Mouse (Mus musculus): Measurements from ENCODE around the gene Cldn34b2. TPM values are rescaled to one million over a fixed set of nuclear protein-coding genes. Genes with fewer than 3 reads are reported as not detected.
"Not testable (repeated sequence)": the region's sequence is repeated elsewhere in the genome, so short reads cannot be mapped to it uniquely, and the experiment has no call there.

The Cldn34b2 gene
- not detected in 2 replicates for polyA plus RNA-seq (2016; fragmentation: Nextera tagmentation; extraction: Ambion mirVana)

GRCm38 (mm10) chrX:155128312-155128711 is at the start of gene Cldn34b2:
TSS of gene Cldn34b2 (minus strand) at chrX:155128412.
- 76% methylated on average over 3 of the region's 3 CpGs for WGBS
- not testable (repeated sequence) for ATAC-seq (ENCODE audit: low FRiP score); H3K4me2 ChIP-seq (replicated peaks); H3K4me1 ChIP-seq; H3K27ac ChIP-seq; H3K9me3 ChIP-seq (replicated peaks); H3K27me3 ChIP-seq; H3K36me3 ChIP-seq; H3K4me3 ChIP-seq; H3K9ac ChIP-seq

GRCm38 (mm10) chrX:155177640-155178039 is 49.4 kb upstream of the Cldn34b2 start:
- no peaks in the 10 kb centered on the region for H3K9me3 ChIP-seq (replicated peaks)
- 74% methylated on average over 2 of the region's 2 CpGs for WGBS
- no peaks in the 10 kb centered on the region for H3K36me3 ChIP-seq
- H3K4me3 ChIP-seq, result no peak overlapping the region
- H3K27ac ChIP-seq, result no peak overlapping the region
- no peak overlapping the region for H3K9ac ChIP-seq
- no peak for ATAC-seq (ENCODE audit: low FRiP score)
- no peaks in the 10 kb centered on the region for H3K27me3 ChIP-seq
- no peaks in the 10 kb centered on the region for H3K4me1 ChIP-seq
- no peak overlapping the region for H3K4me2 ChIP-seq (replicated peaks)

DNA sequence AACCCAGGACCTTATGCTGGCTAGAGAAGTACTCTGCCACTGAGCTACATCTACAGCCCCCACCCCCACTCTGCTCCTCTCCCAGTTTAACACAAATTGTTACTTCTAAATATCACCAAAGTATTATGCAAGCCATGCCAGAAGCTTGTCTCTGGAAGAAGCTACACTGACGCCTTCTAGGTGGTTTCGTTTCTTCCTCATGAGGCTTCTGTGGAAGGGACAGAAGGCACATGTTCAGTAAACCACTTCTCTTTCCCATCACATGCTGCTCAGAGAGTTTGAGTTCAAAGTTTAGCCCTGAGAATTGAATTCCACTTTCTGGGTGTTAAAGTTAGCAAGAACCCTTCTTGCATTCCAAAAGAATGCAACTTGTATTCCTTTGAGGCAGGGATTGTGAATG is 49.0 kb upstream of the Cldn34b2 start:
- H3K9me3 ChIP-seq (replicated peaks), result no peaks in the 10 kb centered on the region
- no peak overlapping the region for H3K27ac ChIP-seq
- H3K4me2 ChIP-seq (replicated peaks), result no peak overlapping the region
- H3K4me1 ChIP-seq, result no peaks in the 10 kb centered on the region
- no peak overlapping the region for H3K9ac ChIP-seq
- no peaks in the 10 kb centered on the region for H3K27me3 ChIP-seq
- 78% methylated on average over 2 of the region's 2 CpGs for WGBS
- no peak overlapping the region for H3K4me3 ChIP-seq
- ATAC-seq (ENCODE audit: low FRiP score), result no peak
- H3K36me3 ChIP-seq, result no peaks in the 10 kb centered on the region

- ATAC-seq (ENCODE audit: low FRiP score), result no peak
- 82% methylated on average over 4 of the region's 4 CpGs for WGBS
Observed at GRCm38 (mm10) chrX:155175568-155175967, 47.4 kb upstream of the Cldn34b2 start.

GRCm38 (mm10) chrX:155172310-155172709 is 44.1 kb upstream of the Cldn34b2 start:
- no peak overlapping the region for H3K4me3 ChIP-seq
- no peak overlapping the region for H3K9ac ChIP-seq
- H3K36me3 ChIP-seq, result no peaks in the 10 kb centered on the region
- H3K27me3 ChIP-seq, result no peaks in the 10 kb centered on the region
- H3K4me2 ChIP-seq (replicated peaks), result no peak overlapping the region
- H3K9me3 ChIP-seq (replicated peaks), result no peaks in the 10 kb centered on the region
- H3K27ac ChIP-seq, result no peak overlapping the region
- H3K4me1 ChIP-seq, result no peaks in the 10 kb centered on the region
- ATAC-seq (ENCODE audit: low FRiP score), result no peak

More at GRCm38 (mm10) chrX:155175568-155175967, 47.4 kb upstream of the Cldn34b2 start:
- H3K9me3 ChIP-seq (replicated peaks), result no peaks in the 10 kb centered on the region
- no peak overlapping the region for H3K4me2 ChIP-seq (replicated peaks)
- H3K27me3 ChIP-seq, result no peaks in the 10 kb centered on the region
- H3K4me1 ChIP-seq, result no peaks in the 10 kb centered on the region
- no peak overlapping the region for H3K9ac ChIP-seq
- H3K4me3 ChIP-seq, result no peak overlapping the region
- no peak overlapping the region for H3K27ac ChIP-seq
- H3K36me3 ChIP-seq, result no peaks in the 10 kb centered on the region

DNA sequence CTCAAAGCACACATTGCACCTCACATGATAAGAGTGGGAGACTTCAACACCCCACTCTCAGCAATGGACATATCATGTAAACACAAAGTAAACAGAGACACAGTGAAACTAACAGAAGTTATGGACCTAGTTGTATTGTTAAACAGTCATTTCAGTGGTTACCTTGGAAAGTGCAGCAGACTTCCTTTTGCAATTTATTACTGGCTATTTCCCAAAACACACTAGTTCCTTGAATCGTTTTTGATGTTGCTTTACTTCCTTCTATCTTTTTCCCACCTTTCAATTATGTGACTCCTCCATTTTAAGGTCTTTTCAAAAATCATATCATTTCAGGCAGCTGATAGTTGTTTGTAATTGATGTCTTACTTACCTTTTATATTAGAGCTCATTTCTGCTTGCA is 43.5 kb upstream of the Cldn34b2 start:
- Histone ChIP-seq H3K27me3 (no peaks in the 10 kb centered on the region), H3K4me1 (no peaks in the 10 kb centered on the region), H3K36me3 (no peaks in the 10 kb centered on the region), H3K4me2 (replicated peaks) (no peak overlapping the region), H3K4me3 (no peak overlapping the region), H3K27ac (no peak overlapping the region), H3K9ac (no peak overlapping the region), H3K9me3 (replicated peaks) (no peaks in the 10 kb centered on the region)
- 73% methylated on average over 1 of the region's 1 CpGs for WGBS
- no peak for ATAC-seq (ENCODE audit: low FRiP score)

DNA sequence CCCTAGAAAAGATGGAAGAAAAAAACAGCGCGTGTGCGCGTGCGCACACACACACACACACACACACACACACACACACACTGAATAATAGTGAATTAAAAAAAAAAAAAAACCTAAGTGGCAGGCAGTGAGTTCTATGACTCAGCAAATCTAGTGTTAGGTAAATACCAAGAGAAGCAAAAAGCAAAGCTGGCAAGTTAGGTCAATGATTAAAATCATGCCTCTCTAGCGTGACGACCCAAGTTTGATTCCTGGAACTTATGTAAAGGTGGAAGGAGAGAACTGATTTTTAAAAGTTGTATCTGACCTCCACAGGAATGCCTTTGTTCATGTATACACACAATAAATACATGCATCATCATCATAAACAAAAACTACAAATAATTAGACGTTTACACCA is 41.7 kb upstream of the Cldn34b2 start:
- no peak overlapping the region for H3K9ac ChIP-seq
- no peaks in the 10 kb centered on the region for H3K36me3 ChIP-seq
- no peaks in the 10 kb centered on the region for H3K9me3 ChIP-seq (replicated peaks)
- WGBS, result 96% methylated on average over 8 of the region's 8 CpGs
- no peak overlapping the region for H3K4me3 ChIP-seq
- no peaks in the 10 kb centered on the region for H3K4me1 ChIP-seq
- no peak overlapping the region for H3K27ac ChIP-seq
- no peak for ATAC-seq (ENCODE audit: low FRiP score)
- no peak overlapping the region for H3K4me2 ChIP-seq (replicated peaks)
- no peaks in the 10 kb centered on the region for H3K27me3 ChIP-seq

- no peaks in the 10 kb centered on the region for H3K27me3 ChIP-seq
- no peaks in the 10 kb centered on the region for H3K9me3 ChIP-seq (replicated peaks)
- no peaks in the 10 kb centered on the region for H3K4me1 ChIP-seq
- H3K4me2 ChIP-seq (replicated peaks), result no peak overlapping the region
- H3K4me3 ChIP-seq, result no peak overlapping the region
- H3K36me3 ChIP-seq, result no peaks in the 10 kb centered on the region
- H3K27ac ChIP-seq, result no peak overlapping the region
- H3K9ac ChIP-seq, result no peak overlapping the region
- no peak for ATAC-seq (ENCODE audit: low FRiP score)
- WGBS, result 96% methylated on average over 3 of the region's 3 CpGs
Observed at GRCm38 (mm10) chrX:155167667-155168066, 39.5 kb upstream of the Cldn34b2 start.

- Histone ChIP-seq H3K27me3 (no peaks in the 10 kb centered on the region), H3K36me3 (no peaks in the 10 kb centered on the region), H3K4me1 (no peaks in the 10 kb centered on the region), H3K4me3 (no peak overlapping the region), H3K27ac (no peak overlapping the region), H3K9ac (no peak overlapping the region), H3K9me3 (replicated peaks) (no peaks in the 10 kb centered on the region), H3K4me2 (replicated peaks) (no peak overlapping the region)
- ATAC-seq (ENCODE audit: low FRiP score), result no peak
- WGBS, result 76% methylated on average over 2 of the region's 2 CpGs
Observed at GRCm38 (mm10) chrX:155166313-155166712, 38.1 kb upstream of the Cldn34b2 start.

- no peak for ATAC-seq (ENCODE audit: low FRiP score)
- Histone ChIP-seq H3K9me3 (replicated peaks) (no peaks in the 10 kb centered on the region), H3K4me1 (no peaks in the 10 kb centered on the region), H3K9ac (no peak overlapping the region), H3K27ac (no peak overlapping the region), H3K4me2 (replicated peaks) (no peak overlapping the region), H3K27me3 (no peaks in the 10 kb centered on the region), H3K4me3 (no peak overlapping the region), H3K36me3 (no peaks in the 10 kb centered on the region)
- 82% methylated on average over 1 of the region's 1 CpGs for WGBS
Observed at GRCm38 (mm10) chrX:155163553-155163952, 35.3 kb upstream of the Cldn34b2 start.

DNA sequence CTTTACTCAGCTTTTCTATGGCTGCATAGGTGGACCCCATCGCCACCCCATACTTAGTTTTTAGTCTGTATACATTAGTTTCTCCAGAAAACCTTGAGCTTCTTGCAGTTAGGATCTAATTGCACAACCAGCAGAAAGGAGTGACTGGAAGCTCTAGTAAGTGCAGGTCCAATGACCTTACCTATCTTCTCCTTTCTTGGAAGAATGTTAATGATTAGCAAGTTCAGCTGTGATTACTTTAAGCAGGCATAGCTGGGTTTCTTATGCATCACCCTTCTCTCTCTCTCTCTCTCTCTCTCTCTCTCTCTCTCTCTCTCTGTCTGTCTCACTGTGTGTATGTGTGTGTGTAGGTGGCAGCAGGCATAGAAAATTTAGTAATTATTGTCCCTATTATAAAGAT is 23.7 kb upstream of the Cldn34b2 start:
- Histone ChIP-seq H3K9ac (no peak overlapping the region), H3K4me1 (no peaks in the 10 kb centered on the region), H3K27ac (no peak overlapping the region), H3K4me2 (replicated peaks) (no peak overlapping the region), H3K4me3 (no peak overlapping the region), H3K27me3 (no peaks in the 10 kb centered on the region), H3K9me3 (replicated peaks) (no peaks in the 10 kb centered on the region), H3K36me3 (no peaks in the 10 kb centered on the region)
- ATAC-seq (ENCODE audit: low FRiP score), result no peak
- 92% methylated on average over 1 of the region's 1 CpGs for WGBS

DNA sequence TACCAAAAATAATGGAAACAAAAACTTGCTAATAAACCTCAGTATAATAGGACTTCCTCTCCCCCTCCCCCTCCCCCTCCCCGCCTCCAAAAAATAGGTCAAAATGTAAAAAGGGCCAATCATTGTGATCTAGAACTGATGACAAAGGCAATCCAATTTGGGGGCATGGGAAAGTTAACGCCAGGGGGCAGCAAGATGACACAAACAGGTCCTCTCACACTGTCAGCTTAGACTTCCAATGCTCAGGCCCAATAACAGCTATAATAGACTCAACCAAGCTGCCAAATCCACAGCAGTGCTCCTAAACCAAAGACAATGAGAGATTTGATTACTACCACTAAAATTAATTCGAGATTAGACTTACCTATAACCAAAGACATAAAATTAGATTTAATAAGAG is 16.5 kb upstream of the Cldn34b2 start:
- Histone ChIP-seq H3K9ac (no peak overlapping the region), H3K4me3 (no peak overlapping the region), H3K36me3 (no peaks in the 10 kb centered on the region), H3K4me2 (replicated peaks) (no peak overlapping the region), H3K9me3 (replicated peaks) (no peaks in the 10 kb centered on the region), H3K27me3 (no peaks in the 10 kb centered on the region), H3K27ac (no peak overlapping the region), H3K4me1 (no peaks in the 10 kb centered on the region)
- WGBS, result 22% methylated on average over 3 of the region's 3 CpGs
- ATAC-seq (ENCODE audit: low FRiP score), result no peak

GRCm38 (mm10) chrX:155098024-155098423 is 30.2 kb downstream of the Cldn34b2 start:
- no peak overlapping the region for H3K4me2 ChIP-seq (replicated peaks)
- no peak overlapping the region for H3K9ac ChIP-seq
- no peaks in the 10 kb centered on the region for H3K36me3 ChIP-seq
- H3K4me3 ChIP-seq, result no peak overlapping the region
- H3K9me3 ChIP-seq (replicated peaks), result no peaks in the 10 kb centered on the region
- no peak for ATAC-seq (ENCODE audit: low FRiP score)
- H3K27me3 ChIP-seq, result no peaks in the 10 kb centered on the region
- H3K27ac ChIP-seq, result no peak overlapping the region
- H3K4me1 ChIP-seq, result no peaks in the 10 kb centered on the region

DNA sequence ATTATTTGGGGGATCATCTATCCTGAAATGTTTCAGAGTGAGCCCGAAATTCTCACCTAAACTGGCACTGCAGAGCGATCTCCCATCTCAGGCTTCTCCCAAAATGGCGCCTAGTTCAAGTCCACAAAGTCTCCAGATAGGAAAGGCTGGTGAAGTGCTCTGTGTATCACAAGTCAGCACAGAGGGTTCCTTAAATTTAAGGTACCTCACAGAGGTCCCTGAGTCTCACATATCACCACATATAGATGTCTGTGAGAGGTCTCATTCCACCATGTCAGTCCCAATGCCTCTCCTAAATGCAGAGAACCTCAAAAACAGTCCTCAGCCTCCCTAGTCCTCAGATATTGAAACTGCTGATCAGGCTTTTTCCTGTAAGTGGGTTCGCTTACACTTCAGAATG is 34.6 kb downstream of the Cldn34b2 start, which contains the start of gene Magea2:
TSS of gene Magea2 (minus strand) at position 101 of the 400 bp plus-strand sequence.
- not testable (repeated sequence) for H3K27me3 ChIP-seq; H3K9ac ChIP-seq; H3K4me1 ChIP-seq; H3K4me2 ChIP-seq (replicated peaks); H3K9me3 ChIP-seq (replicated peaks); H3K27ac ChIP-seq; H3K36me3 ChIP-seq; ATAC-seq (ENCODE audit: low FRiP score); H3K4me3 ChIP-seq
- 82% methylated on average over 4 of the region's 4 CpGs for WGBS
